Mouse (Mus musculus) embryonic facial prominence, embryonic 10.5 days (tissue): ENCODE measurements around the gene Gm10961. TPM values are rescaled to one million over a fixed set of nuclear protein-coding genes. Genes with fewer than 3 reads are reported as not detected.

ENCODE experiments used
- DNase-seq: peaks from one replicate; pipeline ENCODE4 v3.0.0-alpha.2; 2017; ENCODE audit warnings: low spot score
- H3K27ac ChIP-seq: fragments of 300-500 bp; sonication (generic); replicated peaks from 2 replicates; pipeline ENCODE4 v1.5.1; 2016; ENCODE audit warnings: mild to moderate bottlenecking
- H3K27me3 ChIP-seq: fragments of 300-500 bp; sonication (generic); replicated peaks from 2 replicates; pipeline ENCODE4 v1.6.1; 2016; ENCODE audit warnings: low read depth, mild to moderate bottlenecking; ENCODE audit not compliant: poor library complexity, severe bottlenecking
- H3K36me3 ChIP-seq: fragments of 300-500 bp; sonication (generic); replicated peaks from 2 replicates; pipeline ENCODE4 v1.6.1; 2016; ENCODE audit warnings: mild to moderate bottlenecking, moderate library complexity
- H3K4me1 ChIP-seq: fragments of 300-500 bp; sonication (generic); 2 replicates; pipeline ENCODE4 v1.6.1; 2016
- H3K4me3 ChIP-seq: fragments of 300-500 bp; sonication (generic); 2 replicates; pipeline ENCODE4 v1.5.1; 2016; ENCODE audit warnings: mild to moderate bottlenecking, moderate library complexity
- H3K9me3 ChIP-seq: fragments of 300-500 bp; sonication (generic); 2 replicates; pipeline ENCODE4 v1.6.1; 2016; ENCODE audit warnings: mild to moderate bottlenecking
- WGBS: fragments of 180-500 bp; shearing (Covaris S2); methylation state at CpG from one replicate; pipeline ENCODE4 v1.1.7; 2016; 5-methylcytosine and 5-hydroxymethylcytosine counted together
- polyA plus RNA-seq: library from polyadenylated mRNA; unstranded; fragments of >200 nt; fragmentation: Nextera tagmentation; extraction: Ambion mirVana; gene quantifications from 2 replicates; pipeline ENCODE4 v1.2.1, GENCODE M21; 2016

Gene Gm10961
- polyA plus RNA-seq: not detected in 2 replicates

GRCm38 (mm10) chr3:107630682-107631522, at the start of gene Gm10961:
Gene Gm10961 (plus strand): TSS chr3:107631322.
- no peak for DNase-seq
- under 1% methylated on average over 48 of the region's 48 CpGs for WGBS
- H3K9me3 ChIP-seq: no peaks in the 10 kb centered on the region
- H3K27ac ChIP-seq: peak within 1 kb of the TSS; percentile 99
- H3K4me3 ChIP-seq: peak within 1 kb of the TSS; percentile 100
- H3K27me3 ChIP-seq: no peaks in the 10 kb centered on the region
- H3K4me1 ChIP-seq: peaks cover 24% of the 10 kb centered on the region
- H3K36me3 ChIP-seq: peaks cover 39% of the 10 kb centered on the region

GRCm38 (mm10) chr3:107582130-107582874, 48.8 kb upstream of the Gm10961 start:
- peak overlapping the region; percentile 89 for H3K27ac ChIP-seq
- peaks cover 91% of the 10 kb centered on the region for H3K27me3 ChIP-seq
- H3K4me1 ChIP-seq: peaks cover 85% of the 10 kb centered on the region
- H3K9me3 ChIP-seq: no peaks in the 10 kb centered on the region
- WGBS: 2% methylated on average over 18 of the region's 18 CpGs
- peak overlapping the region; percentile 58 for H3K4me3 ChIP-seq
- peak; percentile 31 for DNase-seq
- no peaks in the 10 kb centered on the region for H3K36me3 ChIP-seq

DNA sequence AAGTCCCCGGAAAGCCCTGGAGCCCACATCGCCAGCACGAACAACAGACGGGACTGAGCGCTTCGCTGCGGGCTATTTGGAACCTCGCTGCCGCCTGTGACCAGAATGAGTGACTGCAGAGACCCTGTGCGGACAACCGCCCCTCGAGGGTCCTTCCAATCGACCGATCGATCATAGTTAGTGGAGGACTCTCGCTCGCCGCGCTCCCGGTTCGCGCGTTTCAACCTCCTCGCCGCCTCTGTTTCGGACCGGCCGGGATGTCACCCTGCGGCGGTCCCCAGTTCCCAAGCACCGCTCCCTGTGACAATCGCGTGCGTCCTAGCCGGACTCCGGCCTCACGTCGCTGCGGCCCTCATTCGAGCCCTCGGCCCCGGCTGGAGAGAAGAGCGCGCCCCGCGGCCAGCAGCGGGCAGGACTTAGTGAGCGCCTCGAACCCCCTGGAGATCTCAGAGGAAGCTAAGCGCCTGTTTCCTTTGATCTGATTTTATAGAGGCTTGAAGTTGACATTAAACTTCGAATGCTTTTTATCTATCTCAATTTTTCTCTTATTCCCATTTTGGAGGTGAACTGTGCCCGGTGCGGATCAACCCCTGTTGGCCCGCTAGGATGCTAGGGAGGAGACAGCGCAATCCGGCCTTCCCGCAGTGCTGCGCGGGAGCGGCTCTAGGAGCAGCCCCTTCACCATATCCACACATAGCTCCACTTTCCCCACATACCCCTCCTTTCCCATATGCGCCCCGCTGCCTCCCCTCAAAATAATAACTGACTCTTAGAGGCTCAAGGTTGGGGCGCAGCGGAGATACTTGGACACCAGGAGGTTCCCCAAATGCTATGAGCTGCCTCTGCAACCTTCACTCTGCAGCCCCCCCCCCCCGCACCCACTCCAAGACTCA, 48.0 kb upstream of the Gm10961 start:
- Histone ChIP-seq H3K4me3 (peak overlapping the region; percentile 58), H3K27ac (peak overlapping the region; percentile 89), H3K36me3 (no peaks in the 10 kb centered on the region), H3K4me1 (peaks cover 77% of the 10 kb centered on the region), H3K27me3 (peaks cover 99% of the 10 kb centered on the region), H3K9me3 (no peaks in the 10 kb centered on the region)
- peak; percentile 66 for DNase-seq
- under 1% methylated on average over 65 of the region's 65 CpGs for WGBS

GRCm38 (mm10) chr3:107583893-107584292, 47.2 kb upstream of the Gm10961 start:
- H3K4me3 ChIP-seq: peak overlapping the region; percentile 58; the same call in 1 of the 2 replicates
- H3K27ac ChIP-seq: peak overlapping the region; percentile 89
- no peaks in the 10 kb centered on the region for H3K9me3 ChIP-seq
- H3K4me1 ChIP-seq: peaks cover 69% of the 10 kb centered on the region
- H3K27me3 ChIP-seq: peaks cover 99% of the 10 kb centered on the region
- no peaks in the 10 kb centered on the region for H3K36me3 ChIP-seq
- no peak for DNase-seq
- WGBS: 6% methylated on average over 1 of the region's 1 CpGs

- peaks cover 98% of the 10 kb centered on the region for H3K27me3 ChIP-seq
Observed at GRCm38 (mm10) chr3:107586504-107586903, 44.6 kb upstream of the Gm10961 start.

GRCm38 (mm10) chr3:107591612-107592011, 39.5 kb upstream of the Gm10961 start:
- Histone ChIP-seq H3K4me3 (no peak overlapping the region), H3K36me3 (no peaks in the 10 kb centered on the region), H3K4me1 (peaks cover 38% of the 10 kb centered on the region), H3K27ac (no peak overlapping the region), H3K9me3 (no peaks in the 10 kb centered on the region), H3K27me3 (peaks cover 98% of the 10 kb centered on the region)
- DNase-seq: no peak
- WGBS: 52% methylated on average over 1 of the region's 1 CpGs

More at GRCm38 (mm10) chr3:107586504-107586903, 44.6 kb upstream of the Gm10961 start:
- Histone ChIP-seq H3K4me1 (peaks cover 51% of the 10 kb centered on the region), H3K4me3 (no peak overlapping the region), H3K27ac (no peak overlapping the region; the same call in 1 of the 2 replicates), H3K36me3 (no peaks in the 10 kb centered on the region), H3K9me3 (no peaks in the 10 kb centered on the region)
- 73% methylated on average over 6 of the region's 6 CpGs for WGBS
- no peak for DNase-seq

DNA sequence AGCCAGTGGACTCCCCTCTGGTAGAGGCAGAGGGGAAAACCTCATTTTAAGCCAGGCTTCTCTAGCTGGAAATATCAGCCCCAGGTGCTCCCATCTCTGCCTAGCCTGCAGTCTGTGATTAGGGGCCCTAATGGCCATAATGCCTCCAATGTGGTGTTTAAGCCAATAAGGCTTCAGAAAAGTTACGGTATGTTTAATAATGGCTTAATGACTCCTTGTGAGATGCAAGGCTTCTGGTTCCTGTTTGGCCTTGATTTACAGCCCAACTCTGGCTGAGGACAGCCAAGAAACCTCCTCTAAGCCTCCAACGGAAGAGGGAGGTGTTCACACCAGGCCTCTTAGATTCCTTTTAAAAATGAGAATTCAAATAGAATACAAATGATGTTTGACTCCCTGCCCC, 37.5 kb upstream of the Gm10961 start:
- H3K27me3 ChIP-seq: peaks cover 98% of the 10 kb centered on the region
- H3K4me3 ChIP-seq: peak overlapping the region; percentile 71; the same call in 1 of the 2 replicates
- peaks cover 50% of the 10 kb centered on the region for H3K4me1 ChIP-seq
- H3K27ac ChIP-seq: no peak overlapping the region
- H3K36me3 ChIP-seq: no peaks in the 10 kb centered on the region
- DNase-seq: peak; percentile 15
- 34% methylated on average over 2 of the region's 2 CpGs for WGBS
- no peaks in the 10 kb centered on the region for H3K9me3 ChIP-seq

DNA sequence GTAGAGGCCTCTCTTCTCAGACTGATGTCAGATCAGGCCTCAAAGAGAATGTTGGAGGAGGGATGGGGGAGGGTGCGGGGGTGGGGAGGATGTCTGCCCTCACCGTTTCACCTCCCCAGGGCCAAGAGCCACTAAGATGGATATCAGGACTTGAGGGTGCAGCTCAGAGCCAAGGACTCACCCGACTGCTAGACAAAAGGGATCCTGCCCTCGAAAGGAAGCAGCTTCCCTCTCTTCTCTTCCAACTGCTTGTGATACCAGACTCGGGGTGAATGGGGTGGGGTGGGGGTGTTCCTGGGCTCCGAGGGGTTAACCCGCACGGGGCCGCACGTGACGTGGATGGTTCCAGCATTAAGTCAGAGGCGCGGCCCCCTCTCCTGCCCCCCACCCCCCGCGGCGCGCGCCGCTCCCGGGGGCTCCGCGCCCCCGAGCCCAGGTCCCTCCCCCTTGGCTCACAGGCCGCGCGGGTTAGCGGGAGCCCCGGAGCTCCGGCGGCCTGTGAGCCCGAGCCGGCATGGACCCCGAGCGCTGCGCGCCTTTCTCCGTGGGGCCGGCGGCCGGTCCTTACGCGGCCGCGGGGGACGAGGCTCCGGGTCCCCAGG, 36.4 kb upstream of the Gm10961 start, which contains the start of gene Alx3:
Gene Alx3 (plus strand): TSS at position 370 of the 602 bp plus-strand sequence.
- peak within 1 kb of the TSS; percentile 92 for H3K27ac ChIP-seq
- no peaks in the 10 kb centered on the region for H3K9me3 ChIP-seq
- H3K4me1 ChIP-seq: peaks cover 57% of the 10 kb centered on the region
- H3K36me3 ChIP-seq: peaks cover 6% of the 10 kb centered on the region; the same call in 1 of the 2 replicates
- H3K4me3 ChIP-seq: peak within 1 kb of the TSS; percentile 71
- peaks cover 98% of the 10 kb centered on the region for H3K27me3 ChIP-seq
- no peak for DNase-seq
- WGBS: under 1% methylated on average over 46 of the region's 46 CpGs

- no peaks in the 10 kb centered on the region for H3K9me3 ChIP-seq
- H3K27me3 ChIP-seq: peaks cover 98% of the 10 kb centered on the region
- H3K4me3 ChIP-seq: peak overlapping the region; percentile 71
- H3K4me1 ChIP-seq: peaks cover 61% of the 10 kb centered on the region
- DNase-seq: peak; percentile 74
- H3K27ac ChIP-seq: peak overlapping the region; percentile 92
- peaks cover 10% of the 10 kb centered on the region; the same call in 1 of the 2 replicates for H3K36me3 ChIP-seq
- under 1% methylated on average over 50 of the region's 50 CpGs for WGBS
Observed at GRCm38 (mm10) chr3:107595264-107595937, 35.7 kb upstream of the Gm10961 start.

- DNase-seq: peak; percentile 69
- Histone ChIP-seq H3K27me3 (peaks cover 100% of the 10 kb centered on the region), H3K4me1 (peaks cover 63% of the 10 kb centered on the region), H3K36me3 (peaks cover 16% of the 10 kb centered on the region; the same call in 1 of the 2 replicates), H3K27ac (peak overlapping the region; percentile 92), H3K4me3 (peak overlapping the region; percentile 71), H3K9me3 (no peaks in the 10 kb centered on the region)
- WGBS: under 1% methylated on average over 34 of the region's 34 CpGs
Observed at GRCm38 (mm10) chr3:107595938-107596461, 35.1 kb upstream of the Gm10961 start.

GRCm38 (mm10) chr3:107596559-107596958, 34.6 kb upstream of the Gm10961 start:
- DNase-seq: peak; percentile 78
- Histone ChIP-seq H3K4me3 (peak overlapping the region; percentile 71), H3K9me3 (no peaks in the 10 kb centered on the region), H3K27me3 (peaks cover 100% of the 10 kb centered on the region), H3K36me3 (peaks cover 20% of the 10 kb centered on the region; the same call in 1 of the 2 replicates), H3K4me1 (peaks cover 63% of the 10 kb centered on the region), H3K27ac (peak overlapping the region; percentile 92)
- under 1% methylated on average over 26 of the region's 26 CpGs for WGBS
